Mouse (Mus musculus): Measurements from ENCODE around the gene Rnft2.

DNA sequence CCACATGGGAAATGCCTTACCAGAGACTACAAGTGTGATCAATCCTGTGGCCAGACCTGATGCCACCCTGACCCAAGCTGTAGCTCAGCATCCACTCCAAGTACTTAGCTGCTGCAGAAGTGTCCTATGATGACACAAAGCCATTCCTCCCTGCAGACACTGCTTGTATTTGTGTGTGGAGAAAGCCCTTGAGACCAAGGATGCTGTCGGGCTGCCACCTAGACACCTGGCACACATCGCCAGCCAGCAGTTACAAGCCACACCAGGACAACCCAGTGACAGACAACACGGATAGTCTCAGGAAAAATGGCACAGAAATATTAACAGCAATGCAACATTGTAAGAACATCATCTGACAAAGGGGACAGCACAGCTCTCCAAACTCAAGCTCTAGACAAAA is 99.5 kb downstream of the Rnft2 start:
- TF ChIP-seq GABPA (IDR thresholded peaks at IDR 0.05; ENCODE audit: low read depth, low read length): no peak
- TF ChIP-seq TBP (IDR thresholded peaks at IDR 0.05; ENCODE audit: low read depth, low read length): no peak
- TF ChIP-seq POLR2A (IDR thresholded peaks at IDR 0.05; ENCODE audit: control insufficient read depth in 1 of 2, insufficient read depth in 1 of 2, low read depth in 1 of 2, low read length in 2 of 2, poor library complexity in 1 of 2): no peak
- TF ChIP-seq CHD2 (IDR thresholded peaks at IDR 0.05; ENCODE audit: low read length): no peak
- no peak for TF ChIP-seq NELFE (IDR thresholded peaks at IDR 0.05; ENCODE audit: low read depth, low read length)
- no peak for TF ChIP-seq POLR2AphosphoS2 (IDR thresholded peaks at IDR 0.05; ENCODE audit: low read length)
- no peak for TF ChIP-seq EP300 (IDR thresholded peaks at IDR 0.05; ENCODE audit: low read depth in 1 of 2, low read length in 2 of 2)
- no peak for TF ChIP-seq MAFK (IDR thresholded peaks at IDR 0.05; ENCODE audit: borderline replicate concordance, low read depth, low read length)
- no peak for TF ChIP-seq HCFC1 (IDR thresholded peaks at IDR 0.05; ENCODE audit: low read depth, low read length)
- no peak for TF ChIP-seq CTCF (IDR thresholded peaks at IDR 0.05 in 2 of 3, conservative IDR thresholded peaks at IDR 0.05 in 1 of 3; ENCODE audit: control insufficient read depth in 1 of 3, insufficient read depth in 1 of 3, low read depth in 2 of 3, low read length in 3 of 3, poor library complexity in 1 of 3, severe bottlenecking in 1 of 3)
- no peak for TF ChIP-seq JUND (IDR thresholded peaks at IDR 0.05; ENCODE audit: low read depth, low read length)
- TF ChIP-seq ETS1 (IDR thresholded peaks at IDR 0.05; ENCODE audit: low read depth, low read length): no peak
